Mouse (Mus musculus) forebrain, embryonic 13.5 days (tissue): ENCODE measurements around the gene Cdk5r2. TPM values are rescaled to one million over a fixed set of nuclear protein-coding genes. Genes with fewer than 3 reads are reported as not detected.

Experiments used
- ATAC-seq: fragments of 200-750 bp; cut with Nextera tagmentation; 2 replicates; pipeline ENCODE4 v1.8.0; 2017
- H3K27ac ChIP-seq: fragments of 300-500 bp; sonication (generic); 2 replicates; pipeline ENCODE4 v1.5.1; 2015; ENCODE audit warnings: inconsistent platforms, mild to moderate bottlenecking, moderate library complexity
- H3K27me3 ChIP-seq: fragments of 300-500 bp; sonication (generic); 2 replicates; pipeline ENCODE4 v1.6.1; 2015; ENCODE audit warnings: mild to moderate bottlenecking, inconsistent platforms
- H3K36me3 ChIP-seq: fragments of 300-500 bp; sonication (generic); 2 replicates; pipeline ENCODE4 v1.6.1; 2015; ENCODE audit warnings: mild to moderate bottlenecking, inconsistent platforms; ENCODE audit not compliant: poor library complexity, severe bottlenecking
- H3K4me1 ChIP-seq: fragments of 300-500 bp; sonication (generic); 2 replicates; pipeline ENCODE4 v1.6.1; 2015; ENCODE audit warnings: inconsistent platforms
- H3K4me2 ChIP-seq: fragments of 300-500 bp; sonication (generic); 2 replicates; pipeline ENCODE4 v1.6.1; 2015; ENCODE audit warnings: inconsistent platforms, mild to moderate bottlenecking, moderate library complexity
- H3K4me3 ChIP-seq: fragments of 300-500 bp; sonication (generic); 2 replicates; pipeline ENCODE4 v1.5.1; 2015; ENCODE audit warnings: mild to moderate bottlenecking, inconsistent platforms
- H3K9ac ChIP-seq: fragments of 300-500 bp; sonication (generic); 2 replicates; pipeline ENCODE4 v1.6.1; 2015; ENCODE audit warnings: mild to moderate bottlenecking, inconsistent platforms
- H3K9me3 ChIP-seq: fragments of 300-500 bp; sonication (generic); replicated peaks from 2 replicates; pipeline ENCODE4 v1.6.1; 2016; ENCODE audit warnings: inconsistent platforms
- WGBS: fragments of 180-500 bp; shearing (Covaris S2); methylation state at CpG from one replicate; pipeline ENCODE4 v1.1.7; 2015; 5-methylcytosine and 5-hydroxymethylcytosine counted together
- polyA plus RNA-seq: library from polyadenylated mRNA; unstranded; fragments of >200 nt; fragmentation: Nextera tagmentation; extraction: Ambion mirVana; gene quantifications from 2 replicates; pipeline ENCODE4 v1.2.1, GENCODE M21; 2015

The Cdk5r2 gene
- polyA plus RNA-seq, 1 experiment from 2014 or later: 1.3 TPM

DNA sequence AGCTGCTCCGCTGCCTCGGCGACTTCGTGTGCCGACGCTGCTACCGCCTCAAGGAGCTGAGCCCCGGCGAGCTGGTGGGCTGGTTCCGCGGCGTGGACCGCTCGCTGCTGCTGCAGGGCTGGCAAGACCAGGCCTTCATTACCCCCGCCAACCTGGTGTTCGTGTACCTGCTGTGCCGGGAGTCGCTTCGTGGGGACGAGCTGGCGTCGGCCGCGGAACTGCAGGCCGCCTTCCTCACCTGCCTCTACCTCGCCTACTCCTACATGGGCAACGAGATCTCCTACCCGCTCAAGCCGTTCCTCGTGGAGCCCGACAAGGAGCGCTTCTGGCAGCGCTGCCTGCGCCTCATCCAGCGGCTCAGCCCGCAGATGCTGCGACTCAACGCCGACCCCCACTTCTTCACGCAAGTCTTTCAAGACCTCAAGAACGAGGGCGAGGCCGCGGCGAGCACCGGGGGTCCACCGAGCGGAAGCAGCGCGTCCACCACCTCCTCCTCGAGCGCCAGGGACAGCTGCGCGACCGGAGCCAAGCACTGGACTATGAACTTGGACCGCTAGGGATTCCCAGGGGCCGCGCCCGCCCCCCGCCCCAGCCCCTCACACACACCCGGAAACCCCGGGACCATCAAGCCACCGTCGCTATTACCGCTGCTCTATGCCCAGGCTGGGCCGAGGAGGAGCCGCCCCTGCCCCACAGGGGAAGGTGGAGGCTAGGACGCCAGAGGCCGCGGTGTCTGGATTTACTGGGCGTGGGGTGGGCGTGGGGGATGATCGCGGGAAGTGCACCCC is 1.1 kb downstream of the Cdk5r2 start:
- peak overlapping the region; percentile 84 for H3K9ac ChIP-seq
- H3K36me3 ChIP-seq: no peaks in the 10 kb centered on the region
- peaks cover 60% of the 10 kb centered on the region for H3K4me1 ChIP-seq
- H3K4me3 ChIP-seq: peak overlapping the region; percentile 73
- no peaks in the 10 kb centered on the region for H3K9me3 ChIP-seq
- ATAC-seq: no peak
- H3K4me2 ChIP-seq: peak overlapping the region; percentile 88
- peaks cover 85% of the 10 kb centered on the region for H3K27me3 ChIP-seq
- no peak overlapping the region for H3K27ac ChIP-seq
- WGBS: under 1% methylated on average over 69 of the region's 74 CpGs

DNA sequence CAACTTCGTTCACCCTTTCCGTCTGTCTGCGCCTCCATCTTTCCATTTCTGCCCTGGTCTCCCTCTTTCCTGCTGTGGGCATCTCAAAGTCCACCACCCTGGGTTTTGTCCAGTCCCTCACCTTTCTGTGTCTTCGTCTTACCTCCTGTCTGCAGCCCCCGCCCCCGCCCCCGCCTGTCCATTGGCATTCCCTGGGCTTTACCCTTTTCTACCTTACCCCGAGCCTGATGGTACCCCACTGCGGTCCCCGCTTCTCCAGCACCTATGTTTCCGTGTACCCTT is 1.6 kb downstream of the Cdk5r2 start:
- no peak for ATAC-seq
- WGBS: 2% methylated on average over 11 of the region's 11 CpGs
- H3K4me3 ChIP-seq: peak overlapping the region; percentile 73
- peaks cover 55% of the 10 kb centered on the region for H3K4me1 ChIP-seq
- no peaks in the 10 kb centered on the region for H3K36me3 ChIP-seq
- H3K27ac ChIP-seq: no peak overlapping the region
- no peaks in the 10 kb centered on the region for H3K9me3 ChIP-seq
- H3K27me3 ChIP-seq: peaks cover 84% of the 10 kb centered on the region
- peak overlapping the region; percentile 84 for H3K9ac ChIP-seq
- H3K4me2 ChIP-seq: peak overlapping the region; percentile 88

DNA sequence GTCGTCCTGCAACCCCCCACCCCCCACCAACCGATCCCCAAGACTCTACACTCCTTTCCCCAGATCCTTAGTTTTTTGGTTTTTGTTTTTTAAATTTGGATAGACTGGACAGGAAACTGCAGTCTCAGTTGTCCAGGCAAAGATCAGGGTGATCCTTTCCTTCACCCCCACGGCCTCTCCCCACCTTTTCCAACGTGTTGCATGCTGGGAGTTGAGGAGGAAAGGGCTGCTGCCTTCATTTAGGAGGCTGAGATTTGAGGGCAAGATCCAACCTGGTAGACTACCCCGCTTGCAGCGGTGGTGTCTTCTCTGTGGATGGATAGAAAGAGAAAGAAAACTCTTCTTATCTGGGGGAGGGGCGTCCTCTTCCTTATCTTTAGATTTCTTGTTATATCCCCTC is 2.1 kb downstream of the Cdk5r2 start:
- 1% methylated on average over 7 of the region's 7 CpGs for WGBS
- Histone ChIP-seq H3K4me2 (peak overlapping the region; percentile 88), H3K27me3 (peaks cover 83% of the 10 kb centered on the region), H3K27ac (no peak overlapping the region), H3K9ac (no peak overlapping the region), H3K36me3 (no peaks in the 10 kb centered on the region), H3K4me1 (peaks cover 51% of the 10 kb centered on the region), H3K9me3 (no peaks in the 10 kb centered on the region), H3K4me3 (peak overlapping the region; percentile 73)
- no peak for ATAC-seq

DNA sequence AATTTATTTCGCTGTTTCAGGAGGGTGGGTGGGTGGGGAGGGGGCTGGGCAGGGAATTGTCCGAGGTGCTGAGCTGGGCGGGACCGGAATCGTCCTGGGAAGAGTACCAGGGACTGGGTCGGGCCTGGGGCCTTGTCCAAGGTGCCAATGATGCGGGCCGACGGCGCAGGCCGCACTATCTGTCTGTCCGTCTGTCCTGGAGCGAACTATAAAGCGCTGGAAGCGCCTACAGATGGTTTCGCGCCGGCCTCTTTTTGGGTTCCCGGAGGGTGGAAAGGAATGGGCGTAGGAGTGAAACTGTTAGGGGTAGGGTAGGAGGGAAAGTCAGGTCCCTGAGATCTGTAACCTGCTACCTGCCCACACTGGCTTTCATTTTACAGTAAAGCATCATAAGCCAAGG is 2.5 kb downstream of the Cdk5r2 start:
- H3K27me3 ChIP-seq: peaks cover 79% of the 10 kb centered on the region

DNA sequence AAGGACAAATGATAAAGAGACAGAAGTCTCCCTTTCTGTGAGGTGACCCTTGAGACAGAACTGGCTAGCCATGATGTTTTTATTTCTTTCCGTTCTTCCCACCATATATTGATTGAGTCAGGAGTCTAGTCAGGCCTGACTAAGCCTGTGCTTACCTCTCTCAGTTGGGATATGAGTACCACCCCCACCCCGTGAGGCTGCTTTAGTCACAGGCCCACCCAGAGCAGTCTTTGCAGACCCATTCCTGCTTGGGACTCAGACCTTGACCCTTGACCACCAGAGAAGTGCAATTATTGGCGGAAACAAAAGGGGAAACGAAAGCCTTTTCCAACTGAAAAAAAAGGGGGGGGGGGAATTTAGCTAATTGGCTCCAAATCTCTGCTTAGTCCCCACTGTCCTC is 2.9 kb downstream of the Cdk5r2 start:
- Histone ChIP-seq H3K27me3 (peaks cover 74% of the 10 kb centered on the region), H3K27ac (no peak overlapping the region), H3K4me3 (peak overlapping the region; percentile 73), H3K9me3 (no peaks in the 10 kb centered on the region), H3K4me1 (peaks cover 48% of the 10 kb centered on the region), H3K36me3 (no peaks in the 10 kb centered on the region), H3K4me2 (peak overlapping the region; percentile 88), H3K9ac (peak overlapping the region; percentile 69)
- WGBS: 8% methylated on average over 4 of the region's 4 CpGs
- no peak for ATAC-seq

More for the DNA sequence above, 2.5 kb downstream of the Cdk5r2 start:
- H3K27ac ChIP-seq: no peak overlapping the region
- no peak for ATAC-seq
- WGBS: 3% methylated on average over 20 of the region's 20 CpGs
- H3K9me3 ChIP-seq: no peaks in the 10 kb centered on the region
- H3K4me1 ChIP-seq: peaks cover 48% of the 10 kb centered on the region
- H3K4me2 ChIP-seq: peak overlapping the region; percentile 88
- H3K36me3 ChIP-seq: no peaks in the 10 kb centered on the region
- peak overlapping the region; percentile 73 for H3K4me3 ChIP-seq
- no peak overlapping the region for H3K9ac ChIP-seq

DNA sequence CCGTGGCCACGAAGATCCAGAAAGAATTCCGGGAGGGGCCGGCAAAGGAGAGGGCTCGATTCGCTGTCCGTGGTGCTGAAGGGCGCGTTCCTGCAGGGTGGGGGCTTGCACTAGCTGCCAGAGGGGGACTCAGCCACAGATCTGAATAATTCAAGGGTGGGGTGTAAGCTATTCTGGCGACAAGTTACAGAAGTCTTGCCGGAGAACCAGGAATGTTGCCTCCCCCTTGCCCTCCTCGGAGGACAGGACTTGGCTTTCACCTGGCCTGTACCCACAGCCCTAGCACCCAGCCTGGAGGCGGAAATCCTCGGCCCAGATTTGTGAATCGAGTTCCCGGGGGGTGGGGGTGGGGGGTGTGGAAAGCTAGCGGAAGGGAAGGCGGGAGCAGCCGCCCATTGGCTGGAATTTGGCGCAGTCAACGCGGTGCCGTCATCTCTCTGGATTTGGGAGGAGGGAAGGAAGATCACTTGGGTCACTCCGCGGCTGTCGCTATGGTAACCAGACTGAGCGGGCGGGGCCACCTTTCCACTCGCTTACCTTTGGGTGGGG is 3.5 kb downstream of the Cdk5r2 start:
- H3K4me1 ChIP-seq: peaks cover 48% of the 10 kb centered on the region
- H3K27me3 ChIP-seq: peaks cover 68% of the 10 kb centered on the region
- no peaks in the 10 kb centered on the region for H3K36me3 ChIP-seq
- under 1% methylated on average over 29 of the region's 29 CpGs for WGBS
- no peaks in the 10 kb centered on the region for H3K9me3 ChIP-seq
- peak overlapping the region; percentile 69 for H3K9ac ChIP-seq
- H3K4me2 ChIP-seq: peak overlapping the region; percentile 88
- H3K4me3 ChIP-seq: peak overlapping the region; percentile 73
- peak; percentile 52 for ATAC-seq
- H3K27ac ChIP-seq: no peak overlapping the region

DNA sequence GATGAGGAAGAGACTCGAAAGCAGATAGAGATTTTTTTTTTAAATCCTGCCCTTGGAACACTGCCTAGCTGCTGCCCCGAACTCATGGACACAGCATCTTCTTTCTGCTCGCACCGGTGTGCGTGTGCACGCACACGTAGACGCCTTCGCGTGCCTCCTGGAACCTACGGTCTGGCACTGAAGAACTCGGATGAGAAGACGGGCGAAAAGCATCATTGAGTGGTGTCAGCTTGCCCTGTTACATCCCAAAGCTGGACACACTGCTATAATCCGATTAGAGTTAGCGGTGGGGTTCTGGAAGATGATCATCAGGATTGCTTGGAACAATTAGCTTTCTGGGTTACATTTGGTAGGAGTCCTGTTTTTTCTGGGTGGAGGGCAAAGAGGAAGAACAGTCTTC is 4.1 kb downstream of the Cdk5r2 start:
- no peaks in the 10 kb centered on the region for H3K36me3 ChIP-seq
- peak overlapping the region; percentile 88 for H3K4me2 ChIP-seq
- H3K9me3 ChIP-seq: no peaks in the 10 kb centered on the region
- WGBS: 3% methylated on average over 16 of the region's 16 CpGs
- H3K9ac ChIP-seq: peak overlapping the region; percentile 69; the same call in 1 of the 2 replicates
- peaks cover 48% of the 10 kb centered on the region for H3K4me1 ChIP-seq
- H3K27me3 ChIP-seq: peaks cover 63% of the 10 kb centered on the region
- no peak for ATAC-seq
- no peak overlapping the region for H3K27ac ChIP-seq
- H3K4me3 ChIP-seq: peak overlapping the region; percentile 73

DNA sequence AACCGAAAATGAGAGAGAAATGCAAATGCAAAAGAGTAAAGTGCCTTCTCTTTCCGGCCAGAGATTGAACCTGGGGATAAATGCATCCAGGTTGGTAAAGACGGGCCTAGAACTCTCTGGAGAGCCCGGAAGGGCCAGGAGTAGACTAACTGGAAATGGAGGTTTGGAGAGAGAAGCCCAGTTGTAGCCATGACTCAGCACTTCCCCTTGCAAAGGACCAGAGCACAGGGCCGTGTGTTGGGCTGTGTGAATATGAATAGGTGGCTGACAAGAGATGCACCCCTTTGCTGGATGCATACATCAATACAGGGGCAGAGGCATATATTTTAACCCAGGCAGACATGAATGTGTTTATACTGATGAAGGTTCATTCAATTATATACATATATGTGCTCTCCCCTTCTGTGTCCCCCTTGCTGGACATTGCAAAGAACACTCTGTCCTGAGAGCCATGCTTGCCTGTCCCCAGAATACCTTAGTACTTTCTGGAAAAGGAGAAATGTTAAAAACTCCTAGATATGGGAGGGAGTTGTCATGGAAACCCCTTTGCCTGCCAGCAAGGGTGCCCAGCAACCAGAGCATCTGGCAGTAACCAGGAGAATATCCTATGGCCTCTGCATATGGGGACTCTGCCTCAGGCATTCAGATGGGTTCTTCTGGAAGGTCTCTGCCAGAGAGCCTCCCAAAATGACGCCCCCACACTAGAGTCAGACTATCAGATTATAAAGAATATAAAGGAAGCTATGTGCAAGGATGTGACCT is 4.7 kb downstream of the Cdk5r2 start:
- 33% methylated on average over 6 of the region's 6 CpGs for WGBS
- Histone ChIP-seq H3K9me3 (no peaks in the 10 kb centered on the region), H3K9ac (no peak overlapping the region), H3K36me3 (no peaks in the 10 kb centered on the region), H3K27me3 (peaks cover 59% of the 10 kb centered on the region), H3K4me2 (peak overlapping the region; percentile 88; the same call in 1 of the 2 replicates), H3K4me3 (no peak overlapping the region), H3K27ac (no peak overlapping the region), H3K4me1 (peaks cover 43% of the 10 kb centered on the region)
- ATAC-seq: no peak

DNA sequence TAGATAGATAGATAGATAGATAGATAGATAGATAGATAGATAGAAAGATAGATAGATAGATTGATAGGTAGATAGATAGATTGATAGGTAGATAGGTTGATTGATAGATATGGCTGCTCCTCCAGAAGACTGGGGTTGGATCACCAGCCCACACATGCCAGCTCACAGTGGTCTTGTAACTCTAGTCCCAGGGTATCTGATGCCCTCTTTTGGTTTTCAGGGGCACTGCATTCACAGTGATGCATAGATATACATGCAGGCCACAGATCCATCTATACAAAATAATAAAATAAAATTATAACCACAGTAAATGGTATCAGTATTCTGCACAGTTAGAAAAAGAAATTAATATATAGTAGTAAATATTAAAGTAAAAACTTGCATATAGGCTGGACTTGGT is 7.0 kb downstream of the Cdk5r2 start:
- no peaks in the 10 kb centered on the region for H3K36me3 ChIP-seq
- no peak overlapping the region for H3K4me3 ChIP-seq
- no peak overlapping the region for H3K27ac ChIP-seq
- no peak for ATAC-seq
- H3K27me3 ChIP-seq: peaks cover 42% of the 10 kb centered on the region
- no peaks in the 10 kb centered on the region for H3K9me3 ChIP-seq
- H3K4me2 ChIP-seq: no peak overlapping the region
- H3K9ac ChIP-seq: no peak overlapping the region
- peaks cover 26% of the 10 kb centered on the region for H3K4me1 ChIP-seq

DNA sequence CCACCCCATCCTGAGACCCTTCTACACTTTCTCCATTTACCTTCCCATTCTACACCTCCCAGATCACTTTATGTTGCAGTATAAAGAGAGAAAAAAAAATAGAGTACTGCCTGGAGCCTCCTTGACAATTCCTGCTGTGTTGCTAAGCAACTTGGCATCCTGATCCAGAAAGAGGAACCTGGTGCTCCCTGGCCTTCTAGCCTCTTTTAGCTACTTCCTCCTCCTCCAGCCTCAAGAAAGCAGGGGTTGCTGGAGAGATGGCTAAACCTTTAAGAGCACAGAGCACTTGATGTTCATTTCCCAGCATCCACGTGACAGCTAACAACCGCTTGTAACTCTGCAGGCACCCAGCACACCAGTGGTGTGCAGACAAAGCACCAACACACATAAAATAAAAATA is 17.5 kb downstream of the Cdk5r2 start:
- Histone ChIP-seq H3K9me3 (no peaks in the 10 kb centered on the region), H3K27me3 (peaks cover 42% of the 10 kb centered on the region), H3K4me1 (no peaks in the 10 kb centered on the region), H3K9ac (no peak overlapping the region), H3K36me3 (no peaks in the 10 kb centered on the region), H3K27ac (no peak overlapping the region), H3K4me3 (no peak overlapping the region), H3K4me2 (no peak overlapping the region)
- 57% methylated on average over 2 of the region's 2 CpGs for WGBS
- ATAC-seq: no peak

DNA sequence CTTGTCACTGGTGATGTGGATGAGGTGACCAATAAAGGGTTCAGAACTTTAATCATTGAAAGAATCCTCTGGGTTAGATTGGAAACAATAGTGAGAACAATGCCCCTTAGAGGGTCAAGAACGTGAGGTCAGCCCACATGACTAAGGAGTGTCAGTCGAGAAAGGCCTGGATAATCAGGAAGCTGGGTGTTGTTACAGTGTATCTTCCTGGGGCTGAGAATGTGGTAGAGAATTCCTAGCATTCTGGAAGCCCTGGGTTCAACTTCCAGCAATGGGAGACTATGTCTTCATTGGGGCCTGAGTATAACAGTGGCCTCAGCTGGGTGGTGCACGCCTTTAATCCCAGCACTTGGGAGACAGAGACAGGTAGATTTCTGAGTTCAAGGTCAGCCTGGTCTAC is 22.5 kb downstream of the Cdk5r2 start:
- Histone ChIP-seq H3K36me3 (no peaks in the 10 kb centered on the region), H3K4me3 (no peak overlapping the region), H3K4me2 (no peak overlapping the region), H3K9me3 (no peaks in the 10 kb centered on the region), H3K27me3 (peaks cover 65% of the 10 kb centered on the region), H3K4me1 (peaks cover 9% of the 10 kb centered on the region), H3K9ac (no peak overlapping the region), H3K27ac (no peak overlapping the region)
- no peak for ATAC-seq
- 54% methylated on average over 3 of the region's 3 CpGs for WGBS

DNA sequence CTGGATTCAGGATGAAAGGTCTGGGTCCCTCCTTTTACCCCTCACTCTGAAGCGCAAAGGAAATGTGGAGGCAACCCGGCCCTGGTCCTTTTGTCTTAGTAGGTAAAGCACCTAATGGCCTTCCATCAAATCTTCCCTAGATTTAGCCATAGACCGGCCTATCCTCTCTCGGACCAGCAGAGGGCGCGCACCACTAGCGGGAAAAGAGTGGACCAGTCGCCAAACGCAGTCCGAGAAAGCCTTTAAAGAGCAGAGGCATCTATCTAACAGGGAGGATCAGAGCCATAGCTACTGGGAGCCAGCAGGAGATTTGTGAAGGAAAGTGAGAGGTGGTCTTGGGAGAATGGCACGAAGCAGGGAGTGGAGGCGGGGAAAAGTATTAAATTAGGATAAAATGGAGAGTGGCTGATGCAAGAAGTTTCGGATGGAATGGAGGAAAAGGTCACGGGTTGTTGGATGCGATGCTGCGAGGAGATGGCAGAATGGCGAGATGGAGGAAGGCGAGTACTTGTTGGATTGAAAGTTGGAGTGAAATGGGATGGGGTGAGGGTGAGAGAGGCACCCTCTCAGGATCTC is 26.1 kb downstream of the Cdk5r2 start:
- peaks cover 91% of the 10 kb centered on the region for H3K27me3 ChIP-seq
- WGBS: 1% methylated on average over 18 of the region's 18 CpGs
- ATAC-seq: peak; percentile 16; the same call in 1 of the 2 replicates

More for the DNA sequence above, 26.1 kb downstream of the Cdk5r2 start:
- Histone ChIP-seq H3K4me2 (no peak overlapping the region), H3K9me3 (no peaks in the 10 kb centered on the region), H3K36me3 (no peaks in the 10 kb centered on the region), H3K9ac (no peak overlapping the region), H3K27ac (no peak overlapping the region), H3K4me3 (0 out of 2 replicates have a peak overlapping the region, but pooled peaks have one; percentile 12), H3K4me1 (peaks cover 30% of the 10 kb centered on the region)
